Mouse (Mus musculus) kidney, embryonic 15.5 days (tissue): ENCODE measurements around the gene Rabl3. TPM values are rescaled to one million over a fixed set of nuclear protein-coding genes. Genes with fewer than 3 reads are reported as not detected.

Experiments used
- ATAC-seq: fragments of 200-750 bp; cut with Nextera tagmentation; replicated peaks from 2 replicates; pipeline ENCODE4 v1.8.0; 2017; ENCODE audit warnings: moderate TSS enrichment; ENCODE audit not compliant: low FRiP score
- H3K27ac ChIP-seq: fragments of 300-500 bp; sonication (generic); 2 replicates; pipeline ENCODE4 v1.5.1; 2015; ENCODE audit warnings: mild to moderate bottlenecking, inconsistent platforms
- H3K27me3 ChIP-seq: fragments of 300-500 bp; sonication (generic); 2 replicates; pipeline ENCODE4 v1.6.1; 2015; ENCODE audit warnings: inconsistent platforms
- H3K36me3 ChIP-seq: fragments of 300-500 bp; sonication (generic); 2 replicates; pipeline ENCODE4 v1.6.1; 2015; ENCODE audit warnings: inconsistent platforms
- H3K4me1 ChIP-seq: fragments of 300-500 bp; sonication (generic); 2 replicates; pipeline ENCODE4 v1.6.1; 2015; ENCODE audit warnings: inconsistent platforms
- H3K4me2 ChIP-seq: fragments of 300-500 bp; sonication (generic); 2 replicates; pipeline ENCODE4 v1.6.1; 2015; ENCODE audit warnings: moderate library complexity, mild to moderate bottlenecking, inconsistent platforms
- H3K4me3 ChIP-seq: fragments of 300-500 bp; sonication (generic); replicated peaks from 2 replicates; pipeline ENCODE4 v1.5.1; 2015; ENCODE audit warnings: mild to moderate bottlenecking, inconsistent platforms
- H3K9ac ChIP-seq: fragments of 300-500 bp; sonication (generic); 2 replicates; pipeline ENCODE4 v1.6.1; 2015; ENCODE audit warnings: mild to moderate bottlenecking, inconsistent platforms
- H3K9me3 ChIP-seq: fragments of 300-500 bp; sonication (generic); replicated peaks from 2 replicates; pipeline ENCODE4 v1.6.1; 2016; ENCODE audit warnings: inconsistent platforms
- WGBS: fragments of 180-500 bp; shearing (Covaris S2); methylation state at CpG from one replicate; pipeline ENCODE4 v1.1.7; 2015; ENCODE audit warnings: mixed read lengths; 5-methylcytosine and 5-hydroxymethylcytosine counted together
- polyA plus RNA-seq: library from polyadenylated mRNA; unstranded; fragments of >200 nt; fragmentation: Nextera tagmentation; extraction: Ambion mirVana; gene quantifications from 2 replicates; pipeline ENCODE4 v1.2.1, GENCODE M21; 2015

Gene Rabl3
- polyA plus RNA-seq, 1 experiment from 2014 or later = 22.3 TPM

- WGBS = 89% methylated on average over 2 of the region's 2 CpGs
- Histone ChIP-seq H3K27me3 (no peaks in the 10 kb centered on the region), H3K4me1 (no peaks in the 10 kb centered on the region), H3K9ac (no peak overlapping the region), H3K4me3 (no peak overlapping the region), H3K36me3 (peaks cover 71% of the 10 kb centered on the region), H3K4me2 (no peak overlapping the region), H3K9me3 (no peaks in the 10 kb centered on the region; the same call in 1 of the 2 replicates), H3K27ac (no peak overlapping the region)
- ATAC-seq = no peak
Measured at GRCm38 (mm10) chr16:37520190-37521040, 19.3 kb upstream of the Rabl3 start.

- H3K4me3 ChIP-seq = no peak overlapping the region
- H3K4me2 ChIP-seq = no peak overlapping the region
- no peaks in the 10 kb centered on the region; the same call in 1 of the 2 replicates for H3K9me3 ChIP-seq
- H3K36me3 ChIP-seq = peaks cover 69% of the 10 kb centered on the region
- no peak overlapping the region for H3K9ac ChIP-seq
- no peak for ATAC-seq
- H3K4me1 ChIP-seq = no peaks in the 10 kb centered on the region
- H3K27ac ChIP-seq = no peak overlapping the region
- 95% methylated on average over 7 of the region's 7 CpGs for WGBS
- H3K27me3 ChIP-seq = no peaks in the 10 kb centered on the region
Measured at GRCm38 (mm10) chr16:37522100-37522697, 17.5 kb upstream of the Rabl3 start.

- Histone ChIP-seq H3K4me3 (no peak overlapping the region), H3K4me1 (no peaks in the 10 kb centered on the region), H3K9me3 (no peaks in the 10 kb centered on the region; the same call in 1 of the 2 replicates), H3K9ac (no peak overlapping the region), H3K27me3 (no peaks in the 10 kb centered on the region), H3K36me3 (peaks cover 52% of the 10 kb centered on the region), H3K4me2 (no peak overlapping the region), H3K27ac (no peak overlapping the region)
- 77% methylated on average over 2 of the region's 2 CpGs for WGBS
- no peak for ATAC-seq
Measured at GRCm38 (mm10) chr16:37525121-37525520, 14.6 kb upstream of the Rabl3 start.

- H3K36me3 ChIP-seq = peaks cover 42% of the 10 kb centered on the region
- ATAC-seq = no peak
Measured at GRCm38 (mm10) chr16:37526688-37527223, 12.9 kb upstream of the Rabl3 start.

GRCm38 (mm10) chr16:37530170-37530569 is 9.5 kb upstream of the Rabl3 start:
- Histone ChIP-seq H3K9me3 (no peaks in the 10 kb centered on the region), H3K4me2 (no peak overlapping the region), H3K4me1 (peaks cover 5% of the 10 kb centered on the region; the same call in 1 of the 2 replicates), H3K27me3 (no peaks in the 10 kb centered on the region), H3K36me3 (peaks cover 36% of the 10 kb centered on the region), H3K27ac (no peak overlapping the region), H3K9ac (no peak overlapping the region), H3K4me3 (no peak overlapping the region)
- 90% methylated on average over 6 of the region's 6 CpGs for WGBS
- ATAC-seq = no peak

More at GRCm38 (mm10) chr16:37526688-37527223, 12.9 kb upstream of the Rabl3 start:
- Histone ChIP-seq H3K9me3 (no peaks in the 10 kb centered on the region; the same call in 1 of the 2 replicates), H3K27ac (no peak overlapping the region), H3K4me1 (no peaks in the 10 kb centered on the region), H3K9ac (no peak overlapping the region), H3K4me2 (no peak overlapping the region), H3K27me3 (no peaks in the 10 kb centered on the region), H3K4me3 (no peak overlapping the region)
- 96% methylated on average over 3 of the region's 3 CpGs for WGBS

GRCm38 (mm10) chr16:37532046-37532445 is 7.6 kb upstream of the Rabl3 start:
- no peak for ATAC-seq
- Histone ChIP-seq H3K9me3 (no peaks in the 10 kb centered on the region), H3K27ac (no peak overlapping the region), H3K4me2 (no peak overlapping the region), H3K36me3 (peaks cover 34% of the 10 kb centered on the region), H3K27me3 (no peaks in the 10 kb centered on the region), H3K9ac (no peak overlapping the region), H3K4me1 (peaks cover 5% of the 10 kb centered on the region; the same call in 1 of the 2 replicates), H3K4me3 (no peak overlapping the region)
- 92% methylated on average over 1 of the region's 1 CpGs for WGBS

GRCm38 (mm10) chr16:37533369-37534068 is 6.2 kb upstream of the Rabl3 start:
- ATAC-seq = no peak
- Histone ChIP-seq H3K27me3 (no peaks in the 10 kb centered on the region), H3K4me1 (peaks cover 8% of the 10 kb centered on the region), H3K9me3 (no peaks in the 10 kb centered on the region), H3K9ac (no peak overlapping the region), H3K36me3 (peaks cover 34% of the 10 kb centered on the region), H3K4me3 (no peak overlapping the region), H3K4me2 (no peak overlapping the region), H3K27ac (no peak overlapping the region)
- 85% methylated on average over 8 of the region's 8 CpGs for WGBS

- peak; percentile 40 for ATAC-seq
- Histone ChIP-seq H3K27me3 (no peaks in the 10 kb centered on the region), H3K4me3 (peak overlapping the region; percentile 90), H3K9ac (peak overlapping the region; percentile 84), H3K9me3 (no peaks in the 10 kb centered on the region), H3K36me3 (peaks cover 31% of the 10 kb centered on the region), H3K4me2 (peak overlapping the region; percentile 84), H3K4me1 (peaks cover 14% of the 10 kb centered on the region), H3K27ac (peak overlapping the region; percentile 81)
- under 1% methylated on average over 22 of the region's 22 CpGs for WGBS
Measured at GRCm38 (mm10) chr16:37539240-37539610, 460 bp upstream of the Rabl3 start.

- 87% methylated on average over 6 of the region's 6 CpGs for WGBS
- peak overlapping the region; percentile 90 for H3K4me3 ChIP-seq
- no peak overlapping the region for H3K9ac ChIP-seq
Measured at GRCm38 (mm10) chr16:37540776-37541175, 1.1 kb downstream of the Rabl3 start.

GRCm38 (mm10) chr16:37546312-37546711 is 6.6 kb downstream of the Rabl3 start:
- Histone ChIP-seq H3K27ac (no peak overlapping the region), H3K36me3 (peaks cover 26% of the 10 kb centered on the region), H3K4me2 (no peak overlapping the region), H3K4me3 (no peak overlapping the region), H3K9me3 (no peaks in the 10 kb centered on the region), H3K27me3 (no peaks in the 10 kb centered on the region), H3K9ac (no peak overlapping the region), H3K4me1 (no peaks in the 10 kb centered on the region)
- 82% methylated on average over 5 of the region's 5 CpGs for WGBS
- ATAC-seq = no peak

More at GRCm38 (mm10) chr16:37540776-37541175, 1.1 kb downstream of the Rabl3 start:
- no peaks in the 10 kb centered on the region for H3K27me3 ChIP-seq
- H3K27ac ChIP-seq = no peak overlapping the region
- H3K9me3 ChIP-seq = no peaks in the 10 kb centered on the region
- peaks cover 26% of the 10 kb centered on the region for H3K36me3 ChIP-seq
- ATAC-seq = no peak
- peak overlapping the region; percentile 84 for H3K4me2 ChIP-seq
- H3K4me1 ChIP-seq = peaks cover 14% of the 10 kb centered on the region

- Histone ChIP-seq H3K9ac (no peak overlapping the region), H3K36me3 (no peaks in the 10 kb centered on the region), H3K27me3 (no peaks in the 10 kb centered on the region), H3K4me3 (no peak overlapping the region), H3K4me2 (no peak overlapping the region), H3K9me3 (no peaks in the 10 kb centered on the region), H3K27ac (no peak overlapping the region), H3K4me1 (no peaks in the 10 kb centered on the region)
- 94% methylated on average over 3 of the region's 3 CpGs for WGBS
- ATAC-seq = no peak
Measured at GRCm38 (mm10) chr16:37550266-37550665, 10.6 kb downstream of the Rabl3 start.

GRCm38 (mm10) chr16:37550981-37551380 is 11.3 kb downstream of the Rabl3 start:
- H3K4me3 ChIP-seq = no peak overlapping the region
- no peaks in the 10 kb centered on the region for H3K36me3 ChIP-seq
- no peaks in the 10 kb centered on the region for H3K4me1 ChIP-seq
- H3K27me3 ChIP-seq = no peaks in the 10 kb centered on the region
- no peak for ATAC-seq
- H3K4me2 ChIP-seq = no peak overlapping the region
- H3K9me3 ChIP-seq = no peaks in the 10 kb centered on the region
- H3K9ac ChIP-seq = no peak overlapping the region
- 97% methylated on average over 2 of the region's 2 CpGs for WGBS
- no peak overlapping the region for H3K27ac ChIP-seq
